Mouse (Mus musculus) left cerebral cortex, adult 11 months (tissue): ENCODE results near the gene Rhbdl2.

Source experiments
- DNase-seq: peaks from one replicate; pipeline ENCODE4 v3.0.0; 2022; ENCODE audit warnings: low spot score

The Rhbdl2 gene

GRCm38 (mm10) chr4:123814030-123814501, 26.4 kb downstream of the Rhbdl2 start:
- no peak for DNase-seq

GRCm38 (mm10) chr4:123819093-123819610, 31.5 kb downstream of the Rhbdl2 start:
- no peak for DNase-seq

GRCm38 (mm10) chr4:123842126-123842525, 54.5 kb downstream of the Rhbdl2 start:
- no peak for DNase-seq

GRCm38 (mm10) chr4:123856888-123857287, 69.2 kb downstream of the Rhbdl2 start:
- DNase-seq, result no peak

- no peak for DNase-seq
Observed at GRCm38 (mm10) chr4:123858090-123858489, 70.4 kb downstream of the Rhbdl2 start.

- DNase-seq, result no peak
Observed at GRCm38 (mm10) chr4:123859379-123859778, 71.7 kb downstream of the Rhbdl2 start, which contains the start of gene 4933427I04Rik. Gene 4933427I04Rik, plus strand, starts transcription at chr4:123859679.

- DNase-seq, result no peak
Observed at GRCm38 (mm10) chr4:123859803-123860202, 72.1 kb downstream of the Rhbdl2 start.

- no peak for DNase-seq
Observed at GRCm38 (mm10) chr4:123860621-123861020, 72.9 kb downstream of the Rhbdl2 start.
